Mouse (Mus musculus): ENCODE measurements around the gene Denr.

The Denr gene

GRCm38 (mm10) chr5:123914852-123915251, 7.9 kb downstream of the Denr start:
- no peak for DNase-seq

DNA sequence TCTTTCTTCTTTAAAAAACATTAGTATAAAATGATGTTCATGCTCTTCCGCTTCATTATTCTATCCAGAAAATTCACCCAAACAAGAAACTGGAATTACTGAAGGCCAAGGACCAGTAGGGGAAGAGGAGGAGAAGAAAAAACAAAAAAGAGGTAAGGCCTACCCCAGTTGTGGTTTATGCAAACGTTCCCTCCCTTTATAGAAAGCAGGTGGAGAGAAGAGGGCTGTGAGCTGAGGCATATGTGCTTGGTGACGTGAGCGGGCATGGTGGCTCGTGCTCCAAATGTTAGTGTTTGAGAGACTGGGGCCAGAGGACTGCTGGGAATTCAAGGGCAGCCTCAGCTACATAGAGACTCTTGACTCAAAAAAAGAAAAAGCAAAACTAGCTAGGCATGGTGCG, 15.1 kb downstream of the Denr start:
- DNase-seq, result no peak

DNA sequence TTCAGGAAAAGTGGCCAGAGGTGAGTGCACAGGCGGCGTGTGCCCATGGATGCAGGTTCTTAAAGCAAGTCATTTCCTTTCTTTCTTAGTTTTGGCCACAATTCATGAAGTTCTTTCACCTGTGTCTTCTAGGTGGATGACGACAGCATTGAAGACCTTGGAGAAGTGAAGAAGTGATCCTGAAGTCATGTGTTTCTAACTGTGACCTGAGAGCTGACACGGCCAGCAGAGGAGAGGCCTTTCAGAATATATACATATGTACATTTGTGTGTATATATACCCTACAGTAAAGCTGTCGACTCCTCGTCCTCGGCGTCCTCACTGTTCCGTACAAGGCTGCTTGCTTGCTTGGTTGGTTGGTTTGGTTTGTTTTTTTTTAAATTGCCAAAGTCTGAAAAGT, 20.1 kb downstream of the Denr start, which contains the start of gene Gm43518:
Gene Gm43518 (plus strand): TSS at position 301 of the 400 bp plus-strand sequence.
- DNase-seq, result no peak

DNA sequence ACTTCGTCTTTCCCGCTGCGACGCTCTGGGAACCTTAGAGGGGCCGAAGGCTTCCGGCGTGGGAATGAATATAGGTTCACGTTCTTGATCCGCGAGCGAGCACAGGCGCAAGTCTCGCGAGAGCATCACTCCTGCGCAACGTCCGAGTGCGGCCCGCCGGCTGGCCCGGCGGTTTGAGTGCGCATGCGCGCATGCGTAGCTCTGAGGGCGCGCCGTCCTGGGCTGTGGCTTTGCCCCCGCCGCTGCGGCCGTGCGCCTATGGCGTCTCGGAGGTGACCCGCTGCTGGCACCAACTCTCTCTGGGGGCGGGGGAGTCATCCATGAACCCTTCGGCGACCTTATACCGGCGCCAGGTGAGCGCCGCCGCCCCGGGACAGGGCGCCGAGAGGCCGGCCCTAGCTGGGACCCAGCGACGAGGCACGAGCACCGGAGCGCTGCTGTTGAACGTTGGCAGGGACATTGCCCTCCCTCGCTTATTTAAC, 23.6 kb downstream of the Denr start, which contains the start of gene Ccdc62:
Gene Ccdc62 (plus strand): TSS at position 172 of the 482 bp plus-strand sequence.
- peak; percentile 97 for DNase-seq

DNA sequence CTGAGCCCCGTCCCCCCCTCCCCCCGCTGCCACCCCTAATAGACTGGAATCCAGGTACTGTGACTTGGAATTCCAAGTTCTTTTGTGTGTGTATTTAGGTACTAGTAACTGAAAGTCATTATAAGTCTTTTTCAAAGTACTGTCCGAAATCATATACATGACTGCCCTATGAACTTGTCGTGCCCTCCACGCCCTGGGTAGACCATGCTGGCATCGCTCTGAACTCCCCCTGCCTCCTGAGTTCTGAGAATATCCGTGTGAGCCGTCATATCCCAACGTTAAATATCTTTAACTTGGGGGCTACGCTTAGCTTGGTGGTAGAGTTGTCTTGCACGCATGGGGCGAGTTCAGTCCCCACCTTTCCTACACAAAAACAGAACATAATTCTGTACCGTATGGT, 24.2 kb downstream of the Denr start:
- no peak for DNase-seq

DNA sequence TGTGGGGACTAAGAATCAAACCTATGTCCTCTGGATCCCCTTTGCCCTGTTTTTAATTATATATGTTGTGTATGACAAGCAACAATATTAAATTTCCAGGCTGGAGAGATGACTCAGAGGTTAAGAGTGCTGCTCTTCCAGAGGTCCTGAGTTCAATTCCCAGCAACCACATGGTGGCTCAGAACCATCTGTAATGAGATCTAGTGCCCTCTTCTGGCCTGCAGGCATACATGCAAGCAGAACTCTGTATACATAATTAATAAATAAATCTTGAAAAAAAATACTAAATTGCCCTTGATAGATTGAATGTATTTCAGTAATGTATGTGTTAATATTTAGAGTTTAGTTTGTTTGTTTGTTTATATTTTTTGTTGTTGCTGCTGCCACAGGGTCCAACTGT, 26.0 kb downstream of the Denr start:
- no peak for DNase-seq

- no peak for DNase-seq
Observed at GRCm38 (mm10) chr5:123933556-123933955, 26.6 kb downstream of the Denr start.

DNA sequence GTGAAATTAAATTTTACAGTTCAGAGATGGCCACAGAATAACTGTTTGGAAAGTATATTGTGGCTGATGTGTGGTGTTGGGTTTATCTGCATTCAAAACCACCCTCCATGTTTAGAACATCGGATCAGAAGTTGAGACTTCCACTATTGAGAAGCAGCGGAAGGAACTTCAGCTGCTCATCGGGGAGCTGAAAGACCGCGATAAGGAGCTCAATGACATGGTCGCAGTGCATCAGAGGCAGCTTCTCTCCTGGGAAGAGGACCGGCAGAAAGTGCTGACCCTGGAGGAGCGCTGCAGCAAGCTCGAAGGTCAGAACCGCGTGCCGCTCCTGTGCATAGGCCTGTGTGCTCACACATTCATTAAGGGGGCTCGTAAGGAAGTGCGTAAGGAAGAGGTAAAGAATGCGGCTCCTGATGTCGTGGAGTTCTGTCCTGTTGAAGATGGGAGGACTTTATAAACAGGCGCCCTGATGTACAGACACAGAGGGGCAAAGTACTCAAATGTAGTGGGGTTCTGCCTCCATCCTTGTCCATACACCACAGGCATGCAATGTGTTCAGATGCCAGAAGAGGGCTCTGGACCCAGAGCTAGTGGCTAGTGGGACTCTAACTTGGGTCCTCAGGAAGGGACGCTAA, 27.1 kb downstream of the Denr start:
- peak; percentile 18 for DNase-seq

GRCm38 (mm10) chr5:123935931-123936330, 29.0 kb downstream of the Denr start:
- DNase-seq, result no peak

- DNase-seq, result no peak
Observed at GRCm38 (mm10) chr5:123938479-123938878, 31.5 kb downstream of the Denr start.

- no peak for DNase-seq
Observed at GRCm38 (mm10) chr5:123946546-123946945, 39.6 kb downstream of the Denr start.

- peak; percentile 47 for DNase-seq
Observed at GRCm38 (mm10) chr5:123947041-123947761, 40.2 kb downstream of the Denr start.

GRCm38 (mm10) chr5:123952365-123953045, 45.5 kb downstream of the Denr start:
- no peak for DNase-seq

DNA sequence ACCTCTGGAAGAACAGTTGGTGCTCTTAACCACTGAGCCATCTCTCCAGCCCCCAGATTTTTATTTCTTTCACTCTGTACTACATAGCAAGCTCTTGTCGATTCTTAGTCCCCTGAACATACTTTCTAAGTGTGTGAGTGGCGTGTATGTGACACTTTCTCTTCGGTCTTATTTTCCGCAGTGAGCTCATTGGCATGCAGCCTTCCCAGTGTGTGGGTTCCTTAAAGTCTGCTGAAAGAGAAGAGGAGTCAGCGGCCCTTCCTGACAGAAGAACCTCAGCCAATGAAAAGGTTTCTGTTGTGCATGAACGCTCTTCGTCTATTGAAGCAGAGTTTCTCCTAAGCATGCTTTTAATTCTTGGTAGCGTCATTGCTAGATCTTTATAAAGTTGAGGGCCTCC, 50.2 kb downstream of the Denr start:
- DNase-seq, result no peak

DNA sequence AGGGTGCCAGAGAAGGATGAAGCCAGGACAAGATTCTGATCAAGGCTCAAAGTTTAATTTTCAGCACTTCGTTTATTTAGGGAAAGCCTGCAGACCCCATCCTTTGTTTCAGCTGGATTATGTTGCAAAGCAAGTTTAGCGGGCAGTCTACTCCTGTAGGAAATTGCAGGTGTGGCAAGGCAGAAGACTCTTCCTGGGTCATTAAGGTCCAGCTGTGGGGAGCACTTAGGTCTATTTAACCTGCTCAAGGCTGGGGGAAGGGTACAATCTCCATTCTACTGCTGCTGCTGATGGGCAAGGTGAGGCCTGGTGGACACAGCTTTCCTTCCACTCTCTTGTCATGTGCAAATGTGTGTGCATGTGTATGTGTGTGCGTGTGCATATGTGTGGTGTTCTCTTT, 52.0 kb downstream of the Denr start:
- DNase-seq, result no peak

- DNase-seq, result no peak
Observed at GRCm38 (mm10) chr5:123960129-123960528, 53.2 kb downstream of the Denr start.

- DNase-seq, result no peak
Observed at GRCm38 (mm10) chr5:123961046-123961445, 54.1 kb downstream of the Denr start.

DNA sequence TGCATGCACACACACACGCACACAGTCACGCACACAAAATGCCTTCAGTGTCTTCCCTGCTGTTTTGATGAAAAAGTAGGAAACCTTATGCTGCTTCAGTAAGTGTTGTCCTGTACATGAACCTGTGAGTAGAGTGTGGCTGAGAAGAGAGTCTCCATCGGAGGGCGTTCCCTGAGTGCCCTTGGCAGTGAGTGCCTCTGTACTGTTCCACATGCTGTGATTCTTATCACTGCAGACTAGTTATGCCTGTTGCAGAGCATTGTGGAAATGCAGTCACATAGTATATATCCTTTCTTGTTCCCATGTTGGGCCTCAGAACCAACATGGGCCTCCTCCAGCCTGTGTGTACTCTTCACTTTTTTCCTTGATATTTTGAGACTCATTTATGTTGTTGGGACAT, 57.2 kb downstream of the Denr start:
- no peak for DNase-seq

DNA sequence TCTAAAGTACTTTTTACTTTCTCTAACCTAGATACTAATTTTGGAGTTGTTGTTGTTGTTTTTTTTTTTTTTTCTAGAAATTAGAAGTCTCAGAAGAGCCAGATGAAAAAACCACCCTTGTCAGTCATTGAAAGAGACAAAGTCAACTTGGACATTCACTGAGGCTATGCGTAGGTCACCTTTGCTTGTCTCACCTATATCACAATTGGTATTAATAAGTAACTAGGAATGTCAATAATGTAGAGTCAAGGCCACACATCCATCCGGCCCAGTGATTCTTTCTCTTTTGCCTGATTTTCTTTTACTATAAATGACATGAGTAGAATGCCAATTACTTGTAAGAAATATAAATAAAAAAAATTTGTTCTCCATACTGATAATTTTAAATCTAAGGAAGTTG, 59.8 kb downstream of the Denr start:
- DNase-seq, result no peak

- DNase-seq, result no peak
Observed at GRCm38 (mm10) chr5:123968468-123968867, 61.5 kb downstream of the Denr start.

DNA sequence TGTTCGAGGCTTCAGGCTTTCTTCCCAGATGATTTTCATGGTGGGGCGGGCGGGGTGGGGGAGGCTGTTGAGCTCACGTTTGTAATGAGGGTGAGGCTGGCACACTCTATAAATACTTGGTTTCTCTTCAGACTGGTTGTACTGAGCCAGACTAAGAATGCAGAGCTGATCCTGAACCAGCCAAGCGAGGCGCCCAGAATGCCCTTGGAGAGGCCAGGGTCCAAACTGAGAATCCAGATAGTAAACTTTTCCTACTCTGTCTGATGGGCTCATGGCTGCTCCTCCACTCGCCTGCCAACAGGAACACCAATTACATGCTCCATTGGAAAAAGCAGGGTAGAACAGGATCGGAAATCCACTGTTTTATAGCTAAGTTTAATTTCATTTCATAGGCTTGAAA, 62.2 kb downstream of the Denr start:
- DNase-seq, result peak; percentile 73

- no peak for DNase-seq
Observed at GRCm38 (mm10) chr5:123970576-123970975, 63.6 kb downstream of the Denr start.

DNA sequence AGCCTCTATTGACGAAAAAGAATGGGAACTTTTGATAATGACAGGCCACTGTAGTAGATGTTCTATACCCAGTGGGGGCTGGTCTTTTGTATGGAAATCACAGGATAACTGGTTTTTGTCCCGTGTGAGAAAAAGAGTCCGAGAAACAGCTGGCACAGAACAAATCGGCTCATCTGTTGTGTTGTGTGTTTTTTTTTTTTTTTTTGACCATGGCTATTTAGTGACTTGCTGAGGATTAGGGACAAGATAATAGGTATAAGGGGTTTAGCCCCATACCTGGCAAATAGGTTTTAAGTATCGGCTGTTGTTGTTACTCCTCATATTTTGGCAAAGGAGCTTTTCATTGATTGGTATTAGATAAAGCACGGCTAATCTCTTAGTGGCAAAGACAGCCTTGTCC, 65.5 kb downstream of the Denr start:
- no peak for DNase-seq
